Mouse (Mus musculus): ENCODE results near the gene Plet1. TPM values are rescaled to one million over a fixed set of nuclear protein-coding genes. Genes with fewer than 3 reads are reported as not detected.

The Plet1 gene
- polyA plus RNA-seq, 1 experiment from 2014 or later: 0.45 TPM

DNA sequence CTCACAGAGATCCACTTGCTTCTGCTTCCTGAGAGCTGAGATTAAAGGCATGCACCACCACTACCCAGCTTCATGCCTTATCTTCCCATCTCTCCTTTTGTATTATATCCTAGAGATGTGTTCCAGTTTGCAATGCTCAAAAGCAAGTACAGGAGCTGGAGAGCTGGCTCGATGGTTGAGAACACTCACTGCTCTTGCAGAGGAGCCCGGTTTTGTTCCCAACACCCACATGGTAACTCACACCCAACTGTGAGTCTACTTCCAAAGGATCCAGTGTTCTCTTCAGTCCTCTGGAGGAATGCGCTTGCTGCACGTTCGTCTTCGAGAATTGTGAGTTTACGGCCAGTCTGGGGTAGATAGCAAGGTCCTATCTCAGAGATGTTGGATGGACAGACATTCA lies 19.0 kb upstream of the Plet1 start:
- H3K4me1 ChIP-seq (replicated peaks): peaks cover 12% of the 10 kb centered on the region; the same call in 1 of the 2 replicates
- 0 out of 2 replicates have a peak, but pooled peaks cover 3% of the 10 kb centered on the region for H3K27me3 ChIP-seq
- 71% methylated on average over 7 of the region's 7 CpGs for WGBS
- H3K36me3 ChIP-seq: no peaks in the 10 kb centered on the region
- no peaks in the 10 kb centered on the region for H3K9me3 ChIP-seq (replicated peaks)
- no peak overlapping the region for H3K4me2 ChIP-seq
- no peak overlapping the region for H3K4me3 ChIP-seq
- H3K27ac ChIP-seq: no peak overlapping the region
- no peak overlapping the region for H3K9ac ChIP-seq
- ATAC-seq (replicated peaks; ENCODE audit: insufficient number of reproducible peaks, insufficient read depth, low FRiP score, low read depth): no peak

DNA sequence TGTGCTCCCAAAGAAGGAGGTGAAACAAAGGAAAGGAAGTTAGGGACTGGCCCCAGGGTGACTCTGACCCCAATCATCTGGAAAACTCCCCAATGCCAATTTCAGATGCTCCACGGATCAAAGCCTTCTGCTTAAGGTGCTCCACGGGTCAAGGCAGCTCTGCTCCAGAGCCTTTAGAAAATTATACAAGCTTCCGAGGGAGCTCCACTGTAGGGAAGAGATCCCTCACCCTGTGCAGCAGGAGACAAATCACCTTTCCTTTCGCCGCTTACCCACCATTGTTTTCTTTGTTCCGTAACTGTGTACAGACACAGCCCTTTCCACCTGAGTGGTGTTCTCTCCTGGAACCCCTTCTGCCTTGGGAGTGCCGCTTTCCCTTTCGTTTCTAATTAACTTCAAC lies 18.6 kb upstream of the Plet1 start:
- Histone ChIP-seq H3K4me2 (no peak overlapping the region), H3K36me3 (no peaks in the 10 kb centered on the region), H3K9me3 (replicated peaks) (no peaks in the 10 kb centered on the region), H3K27me3 (0 out of 2 replicates have a peak, but pooled peaks cover 3% of the 10 kb centered on the region), H3K4me1 (replicated peaks) (peaks cover 12% of the 10 kb centered on the region; the same call in 1 of the 2 replicates), H3K27ac (no peak overlapping the region), H3K9ac (no peak overlapping the region), H3K4me3 (no peak overlapping the region)
- no peak for ATAC-seq (replicated peaks; ENCODE audit: insufficient number of reproducible peaks, insufficient read depth, low FRiP score, low read depth)
- 73% methylated on average over 8 of the region's 8 CpGs for WGBS

DNA sequence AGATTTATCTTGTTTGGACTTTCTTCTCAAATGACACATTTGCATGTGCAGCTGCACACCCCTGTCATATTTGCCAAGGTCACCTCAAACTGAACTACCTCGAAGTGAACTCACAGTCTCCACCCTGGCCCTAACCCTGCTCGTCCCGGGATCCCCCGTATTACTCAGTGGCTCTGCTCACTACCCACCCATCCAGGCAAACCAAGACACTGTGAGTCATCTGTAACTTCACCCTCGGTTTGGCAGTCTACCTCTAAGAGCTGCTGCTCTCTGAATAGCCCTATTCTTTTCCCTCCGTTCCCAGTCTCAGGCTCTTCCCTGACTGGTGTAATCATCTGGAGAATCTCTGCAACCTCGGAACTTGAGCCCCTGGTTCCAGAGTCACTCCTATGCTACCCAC lies 17.7 kb upstream of the Plet1 start:
- WGBS: 49% methylated on average over 7 of the region's 7 CpGs
- H3K27me3 ChIP-seq: 0 out of 2 replicates have a peak, but pooled peaks cover 3% of the 10 kb centered on the region
- H3K9ac ChIP-seq: no peak overlapping the region
- H3K4me3 ChIP-seq: no peak overlapping the region
- peaks cover 6% of the 10 kb centered on the region; the same call in 1 of the 2 replicates for H3K4me1 ChIP-seq (replicated peaks)
- no peak overlapping the region for H3K4me2 ChIP-seq
- H3K27ac ChIP-seq: no peak overlapping the region
- H3K9me3 ChIP-seq (replicated peaks): no peaks in the 10 kb centered on the region
- H3K36me3 ChIP-seq: no peaks in the 10 kb centered on the region
- no peak for ATAC-seq (replicated peaks; ENCODE audit: insufficient number of reproducible peaks, insufficient read depth, low FRiP score, low read depth)

DNA sequence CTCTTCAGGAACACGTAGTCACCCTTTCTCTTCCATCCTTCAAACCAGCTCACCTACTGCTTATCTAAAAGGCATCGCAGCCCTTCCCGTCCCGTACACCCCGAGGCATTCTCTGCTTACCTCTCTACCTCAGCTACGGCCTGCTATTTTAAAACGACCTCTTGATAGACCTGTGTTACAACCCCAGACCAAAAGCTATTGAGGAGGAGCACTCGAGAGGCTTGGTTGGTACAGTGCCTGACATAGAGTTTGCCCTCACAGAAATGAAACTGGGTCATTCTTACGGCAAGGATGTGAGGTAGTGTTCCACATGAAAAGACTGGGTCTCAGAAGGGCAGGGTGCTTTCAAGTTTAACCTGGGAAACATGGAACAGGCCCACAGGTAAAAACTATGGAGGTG lies 17.1 kb upstream of the Plet1 start:
- Histone ChIP-seq H3K9ac (no peak overlapping the region), H3K9me3 (replicated peaks) (no peaks in the 10 kb centered on the region), H3K36me3 (no peaks in the 10 kb centered on the region), H3K27ac (no peak overlapping the region), H3K4me1 (replicated peaks) (peaks cover 5% of the 10 kb centered on the region; the same call in 1 of the 2 replicates), H3K4me2 (no peak overlapping the region), H3K4me3 (no peak overlapping the region), H3K27me3 (0 out of 2 replicates have a peak, but pooled peaks cover 3% of the 10 kb centered on the region)
- whole genome bisulfite sequencing: 77% methylated on average over 9 of the region's 9 CpGs
- ATAC-seq (replicated peaks; ENCODE audit: insufficient number of reproducible peaks, insufficient read depth, low FRiP score, low read depth): no peak

DNA sequence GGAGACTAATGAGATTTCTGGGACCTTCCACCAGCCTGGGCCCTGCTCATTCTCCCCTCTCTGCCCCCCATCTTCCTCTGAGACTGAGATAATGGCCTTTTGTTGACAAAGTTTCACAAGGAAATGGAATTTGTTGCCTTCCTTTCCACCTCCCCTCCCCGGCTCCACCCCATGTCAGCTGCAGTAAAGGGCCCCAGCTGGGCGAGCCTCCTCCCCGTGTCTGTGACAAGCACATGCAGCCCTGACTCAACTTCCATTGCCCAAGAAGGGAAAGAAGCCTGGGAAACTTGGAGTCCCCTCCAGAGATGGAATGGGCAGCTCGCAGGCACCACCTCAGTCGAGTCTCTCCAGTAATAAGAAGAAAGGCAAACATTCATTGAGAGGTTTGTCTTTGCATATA lies 15.5 kb upstream of the Plet1 start:
- Histone ChIP-seq H3K4me3 (no peak overlapping the region), H3K27ac (peak overlapping the region; percentile 20; the same call in 1 of the 2 replicates), H3K36me3 (no peaks in the 10 kb centered on the region), H3K4me2 (no peak overlapping the region), H3K4me1 (replicated peaks) (peaks cover 5% of the 10 kb centered on the region; the same call in 1 of the 2 replicates), H3K27me3 (0 out of 2 replicates have a peak, but pooled peaks cover 3% of the 10 kb centered on the region), H3K9ac (no peak overlapping the region), H3K9me3 (replicated peaks) (no peaks in the 10 kb centered on the region)
- 17% methylated on average over 5 of the region's 5 CpGs for WGBS
- ATAC-seq (replicated peaks; ENCODE audit: insufficient number of reproducible peaks, insufficient read depth, low FRiP score, low read depth): no peak

DNA sequence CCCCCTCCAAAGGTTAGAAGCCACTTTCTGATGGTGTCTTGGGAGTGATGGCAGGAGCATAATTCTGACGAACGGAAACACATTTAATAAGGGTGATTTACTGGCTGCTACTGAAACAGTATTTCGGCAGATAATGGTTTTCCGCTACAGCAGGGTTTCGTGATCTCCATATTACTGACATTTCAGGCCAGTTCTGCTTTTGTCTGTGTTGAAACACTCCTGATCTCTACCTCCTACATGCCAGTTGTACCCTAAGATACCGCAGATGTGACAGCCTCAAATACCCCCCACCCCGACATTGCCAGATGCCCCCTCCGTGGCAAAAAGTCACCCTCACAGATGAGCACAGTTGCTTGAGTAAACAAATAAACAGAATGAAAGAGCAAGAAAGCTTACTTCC lies 14.8 kb upstream of the Plet1 start:
- no peaks in the 10 kb centered on the region for H3K9me3 ChIP-seq (replicated peaks)
- 32% methylated on average over 8 of the region's 8 CpGs for WGBS

DNA sequence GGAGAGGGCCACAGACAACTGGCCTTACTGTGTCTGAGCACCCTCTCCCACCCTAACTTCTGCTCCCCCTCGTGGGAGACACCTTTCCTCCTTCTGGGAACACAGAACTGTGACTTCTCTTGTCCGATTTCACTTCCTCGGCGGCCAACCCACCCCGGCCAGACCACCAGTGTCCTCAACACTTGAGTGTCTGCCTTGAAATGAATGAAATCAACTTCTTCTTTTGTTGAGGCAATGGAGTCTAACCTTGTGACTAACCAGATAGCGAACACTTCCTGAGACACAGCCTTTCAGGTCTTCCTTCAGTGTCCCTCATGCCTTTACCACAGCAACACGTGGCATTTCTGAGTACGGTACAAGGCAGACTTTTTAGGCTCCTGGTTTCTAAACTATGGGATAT lies 11.6 kb upstream of the Plet1 start:
- no peak overlapping the region for H3K9ac ChIP-seq
- H3K9me3 ChIP-seq (replicated peaks): no peaks in the 10 kb centered on the region
- H3K4me3 ChIP-seq: no peak overlapping the region
- H3K27me3 ChIP-seq: 0 out of 2 replicates have a peak, but pooled peaks cover 3% of the 10 kb centered on the region
- no peak overlapping the region for H3K4me2 ChIP-seq
- no peaks in the 10 kb centered on the region for H3K36me3 ChIP-seq
- ATAC-seq (replicated peaks; ENCODE audit: insufficient number of reproducible peaks, insufficient read depth, low FRiP score, low read depth): no peak
- H3K4me1 ChIP-seq (replicated peaks): peaks cover 8% of the 10 kb centered on the region; the same call in 1 of the 2 replicates
- WGBS: 80% methylated on average over 8 of the region's 8 CpGs
- H3K27ac ChIP-seq: no peak overlapping the region

More for the DNA sequence above, 14.8 kb upstream of the Plet1 start:
- Histone ChIP-seq H3K4me2 (peak overlapping the region; percentile 11; the same call in 1 of the 2 replicates), H3K27me3 (0 out of 2 replicates have a peak, but pooled peaks cover 3% of the 10 kb centered on the region), H3K4me1 (replicated peaks) (peaks cover 5% of the 10 kb centered on the region; the same call in 1 of the 2 replicates), H3K4me3 (no peak overlapping the region), H3K27ac (no peak overlapping the region), H3K36me3 (no peaks in the 10 kb centered on the region), H3K9ac (no peak overlapping the region)
- ATAC-seq (replicated peaks; ENCODE audit: insufficient number of reproducible peaks, insufficient read depth, low FRiP score, low read depth): no peak

DNA sequence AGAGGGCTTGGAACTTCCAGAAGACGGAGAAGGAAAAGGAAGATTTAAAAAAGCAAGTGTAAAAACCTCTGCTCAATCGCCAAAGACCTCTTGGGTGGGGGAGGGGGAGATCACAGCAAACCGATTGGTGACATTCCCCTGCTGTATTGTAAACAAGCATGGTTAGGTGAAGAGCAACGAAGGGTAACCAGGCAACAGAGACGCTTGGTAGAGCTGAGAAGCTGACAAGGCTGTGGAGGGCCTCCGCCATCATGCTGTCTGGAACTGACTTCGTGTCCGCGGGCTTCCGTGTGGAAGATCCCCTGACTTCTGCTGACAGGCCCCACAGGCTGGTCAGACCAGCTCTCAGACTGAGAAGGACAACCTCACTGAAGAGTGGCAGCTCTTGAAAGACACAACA lies 8.8 kb upstream of the Plet1 start:
- Histone ChIP-seq H3K27me3 (no peaks in the 10 kb centered on the region), H3K9me3 (replicated peaks) (no peaks in the 10 kb centered on the region), H3K4me3 (no peak overlapping the region), H3K9ac (no peak overlapping the region), H3K4me1 (replicated peaks) (peaks cover 4% of the 10 kb centered on the region; the same call in 1 of the 2 replicates), H3K4me2 (peak overlapping the region; percentile 38), H3K27ac (no peak overlapping the region), H3K36me3 (no peaks in the 10 kb centered on the region)
- 15% methylated on average over 10 of the region's 10 CpGs for WGBS
- ATAC-seq (replicated peaks; ENCODE audit: insufficient number of reproducible peaks, insufficient read depth, low FRiP score, low read depth): no peak

DNA sequence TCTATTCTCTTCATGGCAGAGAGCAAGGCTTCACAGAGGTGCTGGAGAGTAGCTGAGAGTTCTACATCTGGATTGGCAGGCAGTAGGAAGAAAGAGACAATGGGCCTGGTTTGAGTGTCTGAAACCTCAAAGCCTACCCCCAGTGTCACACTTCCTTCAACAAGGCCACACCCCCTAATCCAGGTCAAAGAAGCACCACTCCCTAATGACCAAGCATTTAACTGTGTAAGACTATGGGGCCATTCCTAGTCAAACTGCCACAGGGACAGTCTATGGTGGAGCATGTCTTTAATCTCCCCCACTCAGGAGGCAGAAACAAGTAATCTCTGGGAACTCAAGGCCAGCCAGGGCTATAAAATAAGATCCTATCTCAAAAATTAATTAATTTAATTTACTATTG lies 3.5 kb upstream of the Plet1 start:
- ATAC-seq (replicated peaks; ENCODE audit: insufficient number of reproducible peaks, insufficient read depth, low FRiP score, low read depth): no peak
- no peaks in the 10 kb centered on the region for H3K27me3 ChIP-seq
- H3K36me3 ChIP-seq: no peaks in the 10 kb centered on the region
- peaks cover 6% of the 10 kb centered on the region for H3K4me1 ChIP-seq (replicated peaks)
- no peak overlapping the region for H3K4me3 ChIP-seq
- no peak overlapping the region for H3K4me2 ChIP-seq
- no peaks in the 10 kb centered on the region for H3K9me3 ChIP-seq (replicated peaks)
- H3K9ac ChIP-seq: no peak overlapping the region
- no peak overlapping the region for H3K27ac ChIP-seq

DNA sequence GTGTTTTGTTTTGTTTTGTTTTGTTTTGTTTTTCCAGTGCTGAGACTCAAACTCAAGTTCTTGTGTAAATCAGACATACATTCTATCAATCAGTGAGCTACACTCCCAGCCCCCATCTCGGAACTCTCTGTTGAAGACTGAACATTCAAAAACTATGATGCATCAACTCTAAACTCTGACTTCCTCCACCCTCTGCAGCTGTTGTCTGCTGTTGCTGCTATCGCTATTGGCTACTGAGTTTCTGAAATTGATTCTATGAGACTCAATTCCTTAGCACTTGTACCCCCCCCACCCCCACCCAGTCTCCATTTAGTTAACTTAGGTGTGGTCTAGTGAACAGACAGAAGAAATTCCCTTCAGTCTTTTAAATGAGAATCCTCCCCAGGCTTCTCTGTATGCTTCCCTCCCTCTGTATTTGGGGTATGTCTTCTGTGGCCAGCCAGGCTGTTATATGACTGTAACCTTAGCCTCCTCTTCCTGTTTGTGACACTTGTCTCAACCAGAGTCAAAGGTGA lies 2.7 kb upstream of the Plet1 start:
- Histone ChIP-seq H3K36me3 (no peaks in the 10 kb centered on the region), H3K4me1 (replicated peaks) (peaks cover 13% of the 10 kb centered on the region), H3K9ac (no peak overlapping the region), H3K4me2 (no peak overlapping the region), H3K27ac (no peak overlapping the region), H3K9me3 (replicated peaks) (no peaks in the 10 kb centered on the region), H3K4me3 (no peak overlapping the region), H3K27me3 (no peaks in the 10 kb centered on the region)
- WGBS: 70% methylated on average over 2 of the region's 2 CpGs
- ATAC-seq (replicated peaks; ENCODE audit: insufficient number of reproducible peaks, insufficient read depth, low FRiP score, low read depth): no peak

DNA sequence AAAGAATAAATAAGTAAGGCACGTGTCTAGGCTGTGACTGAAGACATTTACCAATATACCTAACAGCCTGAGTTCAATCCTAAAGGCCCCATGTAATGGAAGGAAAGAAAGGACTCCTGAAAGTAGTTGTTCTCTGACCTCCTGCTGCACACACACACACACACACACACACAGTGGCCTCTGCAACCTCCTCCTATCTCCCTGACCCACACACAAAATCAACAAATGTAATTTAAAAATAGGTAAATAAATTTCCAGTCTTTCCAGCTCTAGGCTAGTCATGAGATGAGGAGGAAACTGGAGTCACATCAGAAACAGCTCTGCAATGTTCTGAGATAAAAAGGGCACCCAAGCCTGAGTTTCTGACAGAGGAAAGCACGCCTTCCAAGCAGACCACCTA lies 548 bp upstream of the Plet1 start:
- Histone ChIP-seq H3K4me2 (no peak overlapping the region), H3K4me1 (replicated peaks) (peaks cover 13% of the 10 kb centered on the region), H3K36me3 (no peaks in the 10 kb centered on the region), H3K4me3 (no peak overlapping the region), H3K9ac (no peak overlapping the region), H3K27ac (no peak overlapping the region), H3K9me3 (replicated peaks) (no peaks in the 10 kb centered on the region), H3K27me3 (no peaks in the 10 kb centered on the region)
- no peak for ATAC-seq (replicated peaks; ENCODE audit: insufficient number of reproducible peaks, insufficient read depth, low FRiP score, low read depth)
- WGBS: 73% methylated on average over 2 of the region's 2 CpGs

All from heart, embryonic 15.5 days (tissue).